Mouse (Mus musculus) splenic B cell, adult 2 months (primary cell): ENCODE results near the gene Cib2.

Experiments used
- DNase-seq: peaks from one replicate; pipeline ENCODE4 v3.0.0-alpha.2; 2011; ENCODE audit warnings: low read depth, low spot score
- H3K27me3 ChIP-seq: 2 replicates; pipeline ENCODE4 v1.6.1; 2012; ENCODE audit warnings: mild to moderate bottlenecking, low read length, moderate library complexity, mixed read lengths; ENCODE audit not compliant: control insufficient read depth, poor library complexity, insufficient read depth, severe bottlenecking
- H3K36me3 ChIP-seq: 2 replicates; pipeline ENCODE4 v1.6.1; 2012; ENCODE audit warnings: mild to moderate bottlenecking, low read length, moderate library complexity, mixed read lengths; ENCODE audit not compliant: control insufficient read depth, poor library complexity, insufficient read depth, severe bottlenecking

Cib2 gene

GRCm38 (mm10) chr9:54533975-54534374, 26.0 kb downstream of the Cib2 start:
- Histone ChIP-seq H3K36me3 (no peaks in the 10 kb centered on the region), H3K27me3 (no peaks in the 10 kb centered on the region)
- no peak for DNase-seq

GRCm38 (mm10) chr9:54532926-54533325, 27.1 kb downstream of the Cib2 start:
- no peak for DNase-seq
- H3K36me3 ChIP-seq, result no peaks in the 10 kb centered on the region
- no peaks in the 10 kb centered on the region for H3K27me3 ChIP-seq

GRCm38 (mm10) chr9:54531421-54531820, 28.6 kb downstream of the Cib2 start:
- no peak for DNase-seq
- H3K36me3 ChIP-seq, result no peaks in the 10 kb centered on the region
- no peaks in the 10 kb centered on the region for H3K27me3 ChIP-seq

- no peak for DNase-seq
- Histone ChIP-seq H3K36me3 (no peaks in the 10 kb centered on the region), H3K27me3 (no peaks in the 10 kb centered on the region)
Measured at GRCm38 (mm10) chr9:54530836-54531235, 29.2 kb downstream of the Cib2 start.

- H3K27me3 ChIP-seq, result no peaks in the 10 kb centered on the region
- no peak for DNase-seq
- no peaks in the 10 kb centered on the region for H3K36me3 ChIP-seq
Measured at GRCm38 (mm10) chr9:54529950-54530349, 30.1 kb downstream of the Cib2 start.

- no peaks in the 10 kb centered on the region for H3K36me3 ChIP-seq
- no peak for DNase-seq
- no peaks in the 10 kb centered on the region for H3K27me3 ChIP-seq
Measured at GRCm38 (mm10) chr9:54527694-54528093, 32.3 kb downstream of the Cib2 start.

GRCm38 (mm10) chr9:54520286-54520685, 39.7 kb downstream of the Cib2 start:
- no peak for DNase-seq
- Histone ChIP-seq H3K36me3 (no peaks in the 10 kb centered on the region), H3K27me3 (no peaks in the 10 kb centered on the region)

- H3K36me3 ChIP-seq, result no peaks in the 10 kb centered on the region
- no peak for DNase-seq
- H3K27me3 ChIP-seq, result no peaks in the 10 kb centered on the region
Measured at GRCm38 (mm10) chr9:54518921-54519320, 41.1 kb downstream of the Cib2 start.

GRCm38 (mm10) chr9:54515991-54516390, 44.0 kb downstream of the Cib2 start:
- Histone ChIP-seq H3K27me3 (no peaks in the 10 kb centered on the region), H3K36me3 (no peaks in the 10 kb centered on the region)
- no peak for DNase-seq

GRCm38 (mm10) chr9:54502873-54503272, 57.1 kb downstream of the Cib2 start:
- H3K36me3 ChIP-seq, result no peaks in the 10 kb centered on the region
- no peak for DNase-seq
- H3K27me3 ChIP-seq, result no peaks in the 10 kb centered on the region; the same call in 1 of the 2 replicates

- no peak for DNase-seq
- Histone ChIP-seq H3K36me3 (no peaks in the 10 kb centered on the region), H3K27me3 (no peaks in the 10 kb centered on the region; the same call in 1 of the 2 replicates)
Measured at GRCm38 (mm10) chr9:54502111-54502495, 57.9 kb downstream of the Cib2 start.

GRCm38 (mm10) chr9:54501453-54502110, 58.4 kb downstream of the Cib2 start, which contains the start of gene Dmxl2:
Gene Dmxl2 (minus strand): TSS chr9:54501626.
- peak; percentile 30 for DNase-seq
- Histone ChIP-seq H3K36me3 (no peaks in the 10 kb centered on the region), H3K27me3 (no peaks in the 10 kb centered on the region; the same call in 1 of the 2 replicates)

GRCm38 (mm10) chr9:54500832-54501452, 59.1 kb downstream of the Cib2 start:
- no peak for DNase-seq
- no peaks in the 10 kb centered on the region; the same call in 1 of the 2 replicates for H3K27me3 ChIP-seq
- H3K36me3 ChIP-seq, result no peaks in the 10 kb centered on the region

GRCm38 (mm10) chr9:54499791-54500190, 60.2 kb downstream of the Cib2 start:
- H3K36me3 ChIP-seq, result no peaks in the 10 kb centered on the region
- H3K27me3 ChIP-seq, result no peaks in the 10 kb centered on the region; the same call in 1 of the 2 replicates
- no peak for DNase-seq

- Histone ChIP-seq H3K36me3 (no peaks in the 10 kb centered on the region), H3K27me3 (no peaks in the 10 kb centered on the region; the same call in 1 of the 2 replicates)
- no peak for DNase-seq
Measured at GRCm38 (mm10) chr9:54499291-54499690, 60.7 kb downstream of the Cib2 start.
